Mouse (Mus musculus): ENCODE measurements at regions not wholly inside any gene's neighbourhood (a gene's known extent, or its start where the extent isn't known, plus 50 kb on each side); places are given as distances from the start of the nearest gene placed in this dataset.

DNA sequence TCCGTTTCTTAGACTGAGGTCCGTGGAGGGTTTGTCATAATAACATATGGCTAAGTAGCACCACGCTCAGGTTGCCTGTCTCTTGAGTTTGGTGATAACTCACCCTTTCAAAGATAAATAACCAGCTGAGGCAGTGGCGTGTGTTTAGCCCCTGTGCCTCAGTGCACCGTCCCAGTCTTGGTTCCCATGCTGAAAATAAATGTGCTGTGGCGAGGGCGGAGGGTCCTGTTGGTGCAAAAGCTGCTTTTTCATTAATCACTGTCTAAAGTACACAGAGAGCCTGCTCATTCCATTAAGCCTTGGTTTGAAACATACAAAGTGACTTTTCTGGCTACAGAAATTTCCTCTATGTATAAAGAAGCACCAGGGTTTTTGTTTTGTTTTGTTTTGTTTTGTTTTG lies 439.8 kb upstream of the Fam84a start:
- DNase-seq (ENCODE audit: low spot score in 2 of 2): no peak

DNA sequence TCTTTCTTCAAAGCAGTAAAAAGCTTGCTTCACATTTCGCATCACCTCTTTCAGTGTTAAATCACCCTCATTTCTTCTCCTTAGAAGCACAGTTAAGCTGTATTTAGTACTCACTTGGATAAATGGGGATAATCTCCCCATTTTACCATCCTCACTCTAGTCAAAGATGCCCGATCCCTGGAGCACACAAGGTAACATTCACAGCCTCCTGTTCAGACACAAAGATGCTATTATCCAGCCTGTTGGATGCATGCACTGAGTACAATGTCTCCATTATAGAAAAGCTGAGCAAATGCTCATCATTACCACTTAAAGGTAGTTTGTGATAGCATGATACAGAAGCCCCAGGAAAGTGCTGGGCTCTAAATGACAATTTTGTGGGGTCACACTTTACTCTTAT lies 422.4 kb upstream of the Fam84a start:
- no peak for DNase-seq (ENCODE audit: low spot score in 2 of 2)

- DNase-seq (ENCODE audit: low spot score in 2 of 2): no peak
These were observed 413.1 kb upstream of the Fam84a start for GRCm38 (mm10) chr12:14564951-14565350.

- DNase-seq (ENCODE audit: low spot score in 2 of 2): no peak
These were observed 400.3 kb upstream of the Fam84a start for GRCm38 (mm10) chr12:14552121-14552520.

DNA sequence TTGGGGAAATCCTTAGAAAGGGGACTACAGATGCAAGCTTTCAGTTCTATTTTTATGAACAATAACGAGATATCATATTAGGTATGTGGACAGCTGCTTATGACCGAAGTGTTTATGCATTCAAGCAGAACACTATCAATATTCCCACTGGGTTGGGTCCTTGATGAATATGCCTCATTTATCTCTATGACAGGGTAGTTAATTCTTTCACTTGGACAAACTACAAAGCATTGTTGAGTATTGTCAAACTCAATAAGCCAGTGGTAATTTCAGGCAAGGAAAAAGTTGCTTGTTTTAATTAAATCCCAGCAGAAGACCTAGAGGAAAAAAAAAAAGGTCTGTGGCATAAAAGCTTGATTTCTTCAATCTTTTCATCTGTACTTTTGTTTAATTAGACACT lies 397.4 kb upstream of the Fam84a start:
- no peak for DNase-seq (ENCODE audit: low spot score in 2 of 2)

- DNase-seq (ENCODE audit: low spot score in 2 of 2): no peak
These were observed 369.9 kb upstream of the Fam84a start for GRCm38 (mm10) chr12:14521773-14522172.

DNA sequence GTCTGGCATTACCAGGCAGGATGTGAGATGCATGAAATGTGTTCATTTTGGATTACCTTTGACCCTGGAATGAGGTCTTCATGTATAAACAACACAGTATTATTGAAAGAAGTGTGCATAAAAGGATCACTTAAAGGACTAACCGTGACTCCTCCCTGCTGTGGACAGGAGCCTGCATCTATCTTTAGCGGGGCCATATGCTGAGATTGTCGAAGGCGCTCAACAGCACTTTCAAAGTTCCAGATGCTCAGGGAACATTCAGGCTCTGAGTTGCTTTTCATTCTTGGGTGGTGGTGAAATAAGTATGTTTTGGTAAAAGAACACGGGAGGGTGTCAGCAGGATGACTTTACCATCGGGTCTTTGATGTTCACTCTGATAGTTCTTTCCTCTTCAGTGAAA lies 363.7 kb upstream of the Fam84a start:
- DNase-seq (ENCODE audit: low spot score in 2 of 2): peak; percentile 22 to 31
